Mouse (Mus musculus): ENCODE data around the gene Gm44503. TPM values are rescaled to one million over a fixed set of nuclear protein-coding genes. Genes with fewer than 3 reads are reported as not detected.

The Gm44503 gene
- polyA plus RNA-seq, 1 experiment: not detected

- WGBS: 5% methylated on average over 20 of the region's 20 CpGs
- H3K27me3 ChIP-seq (ENCODE audit: control insufficient read depth, insufficient read depth, low read length): peaks cover 22% of the 10 kb centered on the region
- no peaks in the 10 kb centered on the region for H3K4me1 ChIP-seq (ENCODE audit: control insufficient read depth, insufficient read depth, insufficient read length, low read length)
- H3K36me3 ChIP-seq (ENCODE audit: control insufficient read depth, insufficient read depth, low read length): no peaks in the 10 kb centered on the region
- TF ChIP-seq CTCF (IDR thresholded peaks at IDR 0.05; ENCODE audit: extremely low read depth, insufficient read length, insufficient replicate concordance, low read depth, low read length) (no peak), POLR2A (IDR thresholded peaks at IDR 0.05; ENCODE audit: low read depth, low read length) (no peak)
- H3K27ac ChIP-seq (ENCODE audit: insufficient read depth, low read depth, low read length): no peak overlapping the region
- H3K4me3 ChIP-seq (ENCODE audit: low read depth, low read length): peak overlapping the region; percentile 66
These were observed 32.8 kb upstream of the Gm44503 start for GRCm38 (mm10) chr9:72925935-72926258.

GRCm38 (mm10) chr9:72931166-72931790, 27.4 kb upstream of the Gm44503 start:
- Histone ChIP-seq H3K36me3 (ENCODE audit: control insufficient read depth, insufficient read depth, low read length) (no peaks in the 10 kb centered on the region), H3K4me3 (ENCODE audit: low read depth, low read length) (no peak overlapping the region), H3K27ac (ENCODE audit: insufficient read depth, low read depth, low read length) (no peak overlapping the region), H3K4me1 (ENCODE audit: control insufficient read depth, insufficient read depth, insufficient read length, low read length) (no peaks in the 10 kb centered on the region), H3K27me3 (ENCODE audit: control insufficient read depth, insufficient read depth, low read length) (0 out of 2 replicates have a peak, but pooled peaks cover 5% of the 10 kb centered on the region)
- TF ChIP-seq POLR2A (IDR thresholded peaks at IDR 0.05; ENCODE audit: low read depth, low read length): no peak
- TF ChIP-seq CTCF (IDR thresholded peaks at IDR 0.05; ENCODE audit: extremely low read depth, insufficient read length, insufficient replicate concordance, low read depth, low read length): no peak
- WGBS: 79% methylated on average over 13 of the region's 13 CpGs

GRCm38 (mm10) chr9:72935309-72935708, 23.3 kb upstream of the Gm44503 start:
- Histone ChIP-seq H3K27me3 (ENCODE audit: control insufficient read depth, insufficient read depth, low read length) (no peaks in the 10 kb centered on the region), H3K4me3 (ENCODE audit: low read depth, low read length) (no peak overlapping the region), H3K36me3 (ENCODE audit: control insufficient read depth, insufficient read depth, low read length) (no peaks in the 10 kb centered on the region), H3K4me1 (ENCODE audit: control insufficient read depth, insufficient read depth, insufficient read length, low read length) (no peaks in the 10 kb centered on the region), H3K27ac (ENCODE audit: insufficient read depth, low read depth, low read length) (no peak overlapping the region)
- WGBS: 81% methylated on average over 4 of the region's 4 CpGs
- no peak for TF ChIP-seq POLR2A (IDR thresholded peaks at IDR 0.05; ENCODE audit: low read depth, low read length)
- TF ChIP-seq CTCF (IDR thresholded peaks at IDR 0.05; ENCODE audit: extremely low read depth, insufficient read length, insufficient replicate concordance, low read depth, low read length): no peak

- H3K27ac ChIP-seq (ENCODE audit: insufficient read depth, low read depth, low read length): no peak overlapping the region
- no peak overlapping the region for H3K4me3 ChIP-seq (ENCODE audit: low read depth, low read length)
- H3K36me3 ChIP-seq (ENCODE audit: control insufficient read depth, insufficient read depth, low read length): no peaks in the 10 kb centered on the region
- no peaks in the 10 kb centered on the region for H3K27me3 ChIP-seq (ENCODE audit: control insufficient read depth, insufficient read depth, low read length)
- TF ChIP-seq POLR2A (IDR thresholded peaks at IDR 0.05; ENCODE audit: low read depth, low read length) (no peak), CTCF (IDR thresholded peaks at IDR 0.05; ENCODE audit: extremely low read depth, insufficient read length, insufficient replicate concordance, low read depth, low read length) (no peak)
- no peaks in the 10 kb centered on the region for H3K4me1 ChIP-seq (ENCODE audit: control insufficient read depth, insufficient read depth, insufficient read length, low read length)
- 81% methylated on average over 2 of the region's 2 CpGs for WGBS
These were observed 22.4 kb upstream of the Gm44503 start for GRCm38 (mm10) chr9:72936301-72936700.

GRCm38 (mm10) chr9:72943424-72943823, 15.2 kb upstream of the Gm44503 start:
- Histone ChIP-seq H3K27ac (ENCODE audit: insufficient read depth, low read depth, low read length) (no peak overlapping the region), H3K36me3 (ENCODE audit: control insufficient read depth, insufficient read depth, low read length) (no peaks in the 10 kb centered on the region), H3K4me1 (ENCODE audit: control insufficient read depth, insufficient read depth, insufficient read length, low read length) (no peaks in the 10 kb centered on the region), H3K27me3 (ENCODE audit: control insufficient read depth, insufficient read depth, low read length) (no peaks in the 10 kb centered on the region; the same call in 1 of the 2 replicates), H3K4me3 (ENCODE audit: low read depth, low read length) (no peak overlapping the region)
- 55% methylated on average over 3 of the region's 3 CpGs for WGBS
- no peak for TF ChIP-seq POLR2A (IDR thresholded peaks at IDR 0.05; ENCODE audit: low read depth, low read length)
- TF ChIP-seq CTCF (IDR thresholded peaks at IDR 0.05; ENCODE audit: extremely low read depth, insufficient read length, insufficient replicate concordance, low read depth, low read length): no peak

GRCm38 (mm10) chr9:72944286-72944685, 14.4 kb upstream of the Gm44503 start:
- TF ChIP-seq CTCF (IDR thresholded peaks at IDR 0.05; ENCODE audit: extremely low read depth, insufficient read length, insufficient replicate concordance, low read depth, low read length) (no peak), POLR2A (IDR thresholded peaks at IDR 0.05; ENCODE audit: low read depth, low read length) (no peak)
- Histone ChIP-seq H3K4me3 (ENCODE audit: low read depth, low read length) (no peak overlapping the region), H3K36me3 (ENCODE audit: control insufficient read depth, insufficient read depth, low read length) (no peaks in the 10 kb centered on the region), H3K27me3 (ENCODE audit: control insufficient read depth, insufficient read depth, low read length) (no peaks in the 10 kb centered on the region; the same call in 1 of the 2 replicates), H3K27ac (ENCODE audit: insufficient read depth, low read depth, low read length) (no peak overlapping the region), H3K4me1 (ENCODE audit: control insufficient read depth, insufficient read depth, insufficient read length, low read length) (no peaks in the 10 kb centered on the region)
- 91% methylated on average over 13 of the region's 13 CpGs for WGBS

- no peak overlapping the region for H3K27ac ChIP-seq (ENCODE audit: insufficient read depth, low read depth, low read length)
- WGBS: 94% methylated on average over 1 of the region's 1 CpGs
- TF ChIP-seq POLR2A (IDR thresholded peaks at IDR 0.05; ENCODE audit: low read depth, low read length): no peak
These were observed 11.6 kb upstream of the Gm44503 start for GRCm38 (mm10) chr9:72947010-72947409.

More at GRCm38 (mm10) chr9:72947010-72947409, 11.6 kb upstream of the Gm44503 start:
- H3K36me3 ChIP-seq (ENCODE audit: control insufficient read depth, insufficient read depth, low read length): no peaks in the 10 kb centered on the region
- H3K4me1 ChIP-seq (ENCODE audit: control insufficient read depth, insufficient read depth, insufficient read length, low read length): no peaks in the 10 kb centered on the region
- no peak overlapping the region for H3K4me3 ChIP-seq (ENCODE audit: low read depth, low read length)
- no peaks in the 10 kb centered on the region; the same call in 1 of the 2 replicates for H3K27me3 ChIP-seq (ENCODE audit: control insufficient read depth, insufficient read depth, low read length)

Measured in small intestine, adult 2 months (tissue).